ENCODE assay signal across 19 mouse cellular contexts in genomic region chr17:61477457-61477856, GRCm38 (mm10).
"Had no signal": no experiment of that assay in that cellular context is flagged by ENCODE, and none has a peak within 500 bp of the region (broad histone marks: within the 10 kb centered on the region; RNA-seq: fewer than 3 reads in every experiment).

No protein-coding gene starts in this region.

- DNase-seq: lung, adult 18-20 months; lung, embryonic 14.5 days; lung, postnatal 10 days; lung, postnatal 4 days; midbrain, embryonic 14.5 days; retina, postnatal 1 day; right cerebral cortex, adult 18-20 months; right cerebral cortex, postnatal 25 days; right cerebral cortex, postnatal 4 days; spleen, adult 18-20 months; thymus, adult 18-20 months; thymus, postnatal 14 days; thymus, postnatal 36 days had no signal

- H3K4me2 ChIP-seq: lung, embryonic 14.5 days; midbrain, embryonic 12.5 days; neural tube, embryonic 13.5 days; neural tube, embryonic 15.5 days had no signal

- H3K27ac ChIP-seq: midbrain, embryonic 10.5 days; midbrain, embryonic 12.5 days; neural tube, embryonic 13.5 days; neural tube, embryonic 15.5 days had no signal

- ATAC-seq: midbrain, embryonic 16.5 days had no signal

- H3K4me3 ChIP-seq: midbrain, embryonic 10.5 days; midbrain, embryonic 12.5 days; myocyte; neural tube, embryonic 13.5 days; neural tube, embryonic 15.5 days had no signal

- H3K27me3 ChIP-seq: midbrain, embryonic 12.5 days; neural tube, embryonic 13.5 days; neural tube, embryonic 15.5 days had no signal

- H3K36me3 ChIP-seq: midbrain, embryonic 10.5 days; midbrain, embryonic 12.5 days; neural tube, embryonic 15.5 days had no signal

- H3K4me1 ChIP-seq: midbrain, embryonic 10.5 days; midbrain, embryonic 12.5 days; neural tube, embryonic 13.5 days; neural tube, embryonic 15.5 days had no signal

- H3K9ac ChIP-seq: lung, embryonic 14.5 days; midbrain, embryonic 12.5 days; neural tube, embryonic 13.5 days; neural tube, embryonic 15.5 days had no signal
